Mouse (Mus musculus): ENCODE measurements at regions not wholly inside any gene's neighbourhood (a gene's known extent, or its start where the extent isn't known, plus 50 kb on each side); places are given as distances from the start of the nearest gene placed in this dataset.

DNA sequence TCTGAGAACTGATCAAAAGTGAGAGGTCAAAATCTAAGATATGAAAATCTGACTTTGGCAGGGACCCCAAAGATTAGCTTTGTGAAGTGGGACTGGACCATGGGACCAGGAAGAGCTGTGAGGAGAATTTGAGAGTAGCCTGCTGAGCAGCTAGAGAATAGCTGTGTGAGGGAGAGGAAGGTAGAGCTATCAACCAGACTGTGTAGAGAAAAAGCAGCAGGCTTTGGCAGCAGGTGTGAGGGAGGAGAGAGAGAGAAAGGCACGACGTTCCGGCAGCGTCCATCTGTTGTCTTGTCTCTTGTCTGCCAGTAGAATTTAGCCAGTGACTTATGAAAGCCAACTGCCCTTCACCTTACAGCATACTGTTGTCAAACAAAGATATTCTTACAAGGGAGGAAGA lies 412.1 kb downstream of the Slitrk2 start:
- DNase-seq (ENCODE audit: low spot score in 2 of 2) = peak; percentile 12 to 13
- intact Hi-C loops (cut with DNase I) = no loop called here

DNA sequence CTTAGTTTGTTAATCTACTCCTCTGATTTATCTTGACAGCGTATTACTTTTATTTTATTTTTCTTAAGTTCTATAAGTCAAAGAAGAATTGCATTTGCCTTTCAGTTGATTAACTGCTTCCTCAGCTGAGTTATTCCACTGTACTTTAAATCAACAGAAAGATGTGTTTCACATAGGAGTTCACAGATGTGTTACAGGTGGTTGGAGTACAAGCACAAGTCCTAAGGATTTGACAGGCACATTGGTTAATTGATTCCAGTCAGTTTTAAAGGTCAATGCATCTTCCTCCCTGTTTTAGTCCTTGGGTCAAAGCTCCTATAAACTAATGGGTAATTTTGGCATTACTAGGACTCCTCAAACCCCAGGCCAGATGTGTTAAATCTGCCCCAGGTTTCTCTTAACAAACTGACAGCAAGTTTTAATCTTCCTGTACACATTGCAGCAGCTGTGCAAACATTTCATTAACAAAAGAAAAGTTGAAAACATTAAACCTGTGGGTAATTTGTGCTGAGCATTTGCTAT lies 413.5 kb downstream of the Slitrk2 start:
- no peak for DNase-seq (ENCODE audit: low spot score in 2 of 2)
- intact Hi-C loops (cut with DNase I) = no loop called here

DNA sequence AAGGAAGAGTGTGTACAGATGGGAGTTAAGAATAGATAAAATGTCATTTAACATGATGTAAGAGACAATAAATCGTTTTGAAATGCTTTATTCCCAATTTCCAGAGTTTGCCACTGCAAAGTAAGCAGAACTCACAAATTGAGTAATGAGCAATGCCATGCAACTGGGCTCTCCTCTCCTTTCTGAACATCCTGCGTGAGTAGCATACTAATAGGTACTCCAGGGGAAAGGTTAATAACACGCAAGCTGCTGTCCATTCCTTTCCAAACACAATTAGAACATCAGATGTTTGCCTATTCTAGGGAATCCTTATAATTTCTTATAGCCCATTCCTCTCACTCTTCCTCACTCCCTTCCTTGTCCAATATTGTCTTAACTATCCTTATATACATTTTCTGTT lies 443.3 kb downstream of the Slitrk2 start:
- intact Hi-C loops (cut with DNase I) = no loop called here
- DNase-seq (ENCODE audit: low spot score in 2 of 2) = no peak

All from left cerebral cortex, postnatal 36 days (tissue).